15 mouse cellular contexts compared by ENCODE assay signal in genomic region chr11:3925916-3926315, GRCm38 (mm10). TPM values are rescaled to one million over a fixed set of nuclear protein-coding genes. Genes with fewer than 3 reads are reported as not detected.
"Had no signal": no experiment of that assay in that cellular context is flagged by ENCODE, and none has a peak within 500 bp of the region (broad histone marks: within the 10 kb centered on the region; RNA-seq: fewer than 3 reads in every experiment).

No protein-coding gene starts in this region.

- DNase-seq: forebrain, postnatal 0 days; gastrocnemius, adult 2 months; gastrocnemius, postnatal 14 days; heart, adult 2 months; heart, postnatal 14 days; kidney, adult 18-20 months; kidney, adult 8-10 months; kidney, postnatal 14 days; layer of hippocampus, adult 9-11 months; layer of hippocampus, postnatal 36 days; left cerebral cortex, postnatal 4 days had no signal

RNA-seq across cellular contexts. Expression of gene 4921536K21Rik, which starts 31.0 kb away (rescaled TPM):
- total RNA-seq: hematopoietic stem cell, adult 5-6 weeks; liver, adult 2 months had no signal
- polyA plus RNA-seq: heart, embryonic 11.5 days; liver, adult 2 months; liver, embryonic 12.5 days had no signal
